Mouse (Mus musculus) ovary, postnatal 36 days (tissue): ENCODE data around the gene Gm7697.
"Not testable (repeated sequence)": the region's sequence is repeated elsewhere in the genome, so short reads cannot be mapped to it uniquely, and the experiment has no call there.

Experiments
- DNase-seq: peaks from one replicate; pipeline ENCODE4 v3.0.0; 2022; ENCODE audit warnings: low spot score, mixed read lengths

The Gm7697 gene

GRCm38 (mm10) chr8:69522876-69523275 is at the start of gene Gm7697:
Gene Gm7697 (minus strand): TSS chr8:69522976.
- DNase-seq = not testable (repeated sequence)

- DNase-seq = not testable (repeated sequence)
These were observed 28.5 kb upstream of the Gm7697 start for GRCm38 (mm10) chr8:69551249-69551648.

DNA sequence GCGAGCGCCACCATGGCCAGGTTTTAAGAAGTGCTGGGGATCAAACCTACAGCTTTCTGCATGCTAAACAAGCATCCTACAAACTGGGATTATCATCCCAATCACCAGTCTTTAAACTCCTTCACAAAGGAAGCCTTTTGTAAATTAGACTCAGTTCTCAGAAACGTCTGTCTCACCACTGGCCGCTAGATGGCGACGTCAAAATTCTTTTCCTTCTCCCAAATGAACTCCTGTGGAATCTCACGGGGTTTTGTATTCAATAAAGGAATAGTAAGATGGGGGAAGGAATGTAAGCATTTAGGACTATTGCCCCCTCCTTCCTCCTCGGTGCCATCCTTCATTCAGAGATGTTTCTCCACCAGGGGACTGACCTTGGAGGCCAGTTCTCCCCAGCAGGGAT is 26.8 kb upstream of the Gm7697 start:
- peak; percentile 41 for DNase-seq

DNA sequence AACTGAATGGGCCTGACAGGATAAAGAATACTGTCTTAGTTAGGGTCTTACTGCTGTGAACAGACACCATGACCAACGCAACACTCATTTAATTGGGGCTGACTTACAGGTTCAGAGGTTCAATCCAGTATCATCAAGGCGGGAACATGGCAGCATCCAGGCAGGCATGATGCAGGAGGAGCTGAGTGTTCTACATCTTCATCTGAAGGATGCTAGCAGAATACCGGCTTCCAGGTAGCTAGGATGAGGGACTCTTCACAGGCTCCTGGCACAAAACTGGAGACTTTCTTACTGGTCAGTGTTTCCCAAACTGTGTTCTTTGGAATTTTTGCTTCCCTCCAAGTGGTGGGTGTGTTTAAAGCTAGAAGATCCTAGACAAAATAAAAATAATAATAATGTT is 25.3 kb upstream of the Gm7697 start:
- not testable (repeated sequence) for DNase-seq

- DNase-seq = not testable (repeated sequence)
These were observed 24.4 kb upstream of the Gm7697 start for GRCm38 (mm10) chr8:69547208-69547607.

GRCm38 (mm10) chr8:69545020-69545419 is 22.2 kb upstream of the Gm7697 start:
- DNase-seq = not testable (repeated sequence)

DNA sequence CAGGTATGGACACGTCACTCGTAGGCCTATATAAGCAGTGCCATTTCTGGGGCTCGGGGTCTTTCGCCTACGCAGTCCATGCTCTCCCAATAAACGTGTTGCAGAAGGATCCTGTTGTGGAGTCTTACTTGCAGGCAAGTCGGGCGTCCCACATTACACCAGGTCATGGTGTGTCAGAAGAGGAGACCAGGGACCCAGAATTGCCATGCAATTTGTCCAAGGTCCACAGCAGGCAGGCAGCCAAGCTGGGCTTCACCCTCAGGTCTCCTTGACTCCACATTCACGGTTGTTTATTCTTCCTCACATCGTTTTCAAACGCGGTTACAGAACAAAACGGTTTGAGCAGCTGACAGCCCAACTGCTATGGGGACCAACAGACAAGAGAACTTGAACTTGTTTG is 21.7 kb upstream of the Gm7697 start:
- DNase-seq = peak; percentile 34

DNA sequence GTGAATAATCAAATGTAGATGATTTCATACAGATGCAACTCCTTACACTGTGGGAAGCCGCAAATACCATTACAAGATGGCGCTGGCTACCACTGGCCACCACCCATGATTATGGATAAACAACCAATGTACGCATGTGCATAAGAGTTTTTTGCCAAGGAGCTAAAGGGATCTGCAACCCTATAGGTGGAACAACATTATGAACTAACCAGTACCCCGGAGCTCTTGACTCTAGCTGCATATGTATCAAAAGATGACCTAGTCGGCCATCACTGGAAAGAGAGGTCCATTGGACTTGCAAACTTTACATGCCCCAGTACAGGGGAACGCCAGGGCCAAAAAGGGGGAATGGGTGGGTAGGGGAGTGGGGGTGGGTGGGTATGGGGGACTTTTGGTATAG is 21.2 kb upstream of the Gm7697 start:
- DNase-seq = not testable (repeated sequence)

DNA sequence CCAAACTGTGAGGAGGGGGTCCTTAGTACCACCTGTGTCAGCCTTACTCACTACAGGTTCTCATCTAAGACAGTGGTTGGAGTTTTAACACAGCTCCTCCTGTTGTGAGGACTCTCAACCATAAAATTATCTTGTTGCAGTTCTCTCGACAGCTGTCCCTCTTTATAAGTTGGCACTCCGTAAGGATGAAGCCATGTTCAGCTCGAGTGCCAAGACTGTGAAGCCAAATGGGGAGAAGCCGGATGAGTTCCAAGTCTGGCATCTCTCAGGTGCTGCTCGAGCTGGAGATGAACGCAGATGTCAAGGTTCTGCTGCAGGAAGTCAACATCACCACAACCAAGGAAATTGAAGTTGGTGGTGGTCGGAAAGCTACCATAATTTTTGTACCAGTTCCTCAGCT is 18.0 kb upstream of the Gm7697 start:
- DNase-seq = not testable (repeated sequence)

DNA sequence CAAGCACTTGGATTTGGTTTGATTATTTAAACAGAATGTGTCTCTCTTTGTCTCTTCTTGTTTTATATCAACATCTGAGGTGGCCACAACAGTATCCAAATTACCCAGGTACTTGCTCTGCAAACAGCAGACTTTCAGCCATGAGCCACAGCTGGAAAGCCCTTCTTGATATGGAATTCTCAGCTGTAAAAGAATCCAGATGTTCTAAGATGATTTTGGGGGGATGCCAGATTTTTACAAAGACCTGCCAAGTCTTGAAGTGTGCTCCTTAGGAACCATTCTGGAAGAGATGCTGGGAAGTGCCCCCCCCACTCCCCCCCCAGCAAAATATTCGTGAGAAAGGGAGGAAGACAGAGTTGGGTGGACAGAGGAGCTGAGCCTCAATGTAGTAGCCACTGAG is 17.6 kb upstream of the Gm7697 start:
- not testable (repeated sequence) for DNase-seq

GRCm38 (mm10) chr8:69474946-69475345 is 47.8 kb downstream of the Gm7697 start:
- not testable (repeated sequence) for DNase-seq

DNA sequence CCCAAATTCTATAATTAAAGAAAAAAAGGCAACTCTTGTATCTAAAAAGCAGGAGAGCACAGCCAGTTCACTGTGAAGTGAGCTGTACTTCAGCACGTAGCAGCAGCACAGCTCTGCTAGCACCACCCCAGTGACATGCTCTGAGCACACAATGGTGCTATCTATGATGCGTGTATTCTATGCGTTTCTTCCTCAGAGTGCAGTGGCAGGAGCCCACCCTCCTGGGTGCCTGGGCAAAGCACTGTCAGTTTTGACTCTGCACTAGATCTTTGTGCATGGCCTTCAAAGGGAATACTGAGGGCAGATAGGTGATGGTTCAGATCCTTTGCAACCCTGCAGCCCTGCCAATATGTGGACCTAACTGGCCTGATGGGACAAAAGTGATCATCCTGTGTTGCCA is 69.3 kb downstream of the Gm7697 start, which contains the start of gene Gm9495:
Gene Gm9495 (minus strand): TSS at position 101 of the 400 bp plus-strand sequence.
- not testable (repeated sequence) for DNase-seq
